Mouse (Mus musculus) G1E (cell line): ENCODE measurements around the gene Lmo7. TPM values are rescaled to one million over a fixed set of nuclear protein-coding genes. Genes with fewer than 3 reads are reported as not detected.

Experiments
- ATAC-seq: 2 replicates; pipeline ENCODE4 v1.8.0; 2016; ENCODE audit warnings: mild to moderate bottlenecking; ENCODE audit not compliant: insufficient number of reproducible peaks, poor library complexity, low FRiP score, severe bottlenecking; ENCODE audit errors: extremely low read depth
- DNase-seq: peaks from one replicate; pipeline ENCODE4 v3.0.0; 2012; ENCODE audit warnings: low spot score
- H3K27me3 ChIP-seq: 2 replicates; pipeline ENCODE4 v1.6.1; 2012; ENCODE audit warnings: mild to moderate bottlenecking, low read length, inconsistent platforms; ENCODE audit not compliant: insufficient read depth
- H3K36me3 ChIP-seq: replicated peaks from 2 replicates; pipeline ENCODE3; 2012; ENCODE audit warnings: mild to moderate bottlenecking, inconsistent platforms
- H3K4me1 ChIP-seq: 2 replicates; pipeline ENCODE4 v1.6.1; 2012; ENCODE audit warnings: low read depth, low read length, inconsistent platforms, mixed read lengths; ENCODE audit not compliant: insufficient read depth
- H3K4me3 ChIP-seq: 2 replicates; pipeline ENCODE4 v1.5.1; 2012; ENCODE audit warnings: low read depth, mild to moderate bottlenecking, inconsistent platforms, low read length, moderate library complexity, mixed read lengths
- H3K9me3 ChIP-seq: replicated peaks from 2 replicates; pipeline ENCODE4 v1.6.1; 2012; ENCODE audit warnings: inconsistent platforms
- CTCF ChIP-seq: IDR thresholded peaks from 2 replicates; pipeline ENCODE4 v1.5.1; 2012; ENCODE audit warnings: low read depth, low read length, inconsistent platforms, mixed read lengths
- GATA1 ChIP-seq: IDR thresholded peaks from 2 replicates; pipeline ENCODE4 v1.6.1; 2012; ENCODE audit warnings: borderline replicate concordance, low read length, inconsistent platforms, mixed read lengths
- GATA2 ChIP-seq: IDR thresholded peaks from 2 replicates; pipeline ENCODE4 v1.6.1; 2012; ENCODE audit warnings: low read depth, low read length, inconsistent platforms, borderline replicate concordance
- POLR2AphosphoS5 ChIP-seq: IDR thresholded peaks from 2 replicates; pipeline ENCODE4 v1.6.1; 2012; ENCODE audit warnings: low read depth, low read length, inconsistent platforms; ENCODE audit not compliant: insufficient replicate concordance
- TAL1 ChIP-seq: conservative IDR thresholded peaks from 2 replicates; pipeline ENCODE4 v1.6.1; 2012; ENCODE audit warnings: low read depth, low read length, inconsistent platforms, mixed read lengths
- polyA plus RNA-seq: library from polyadenylated mRNA; stranded (reverse); fragments of >175 nt; gene quantifications from 2 replicates; pipeline ENCODE4 v1.2.3, GENCODE M21; 2012
- total RNA-seq, 2 experiments: library from RNA; stranded (forward) in 1 of 2; stranded (reverse) in 1 of 2; fragments of 200-1000 nt in 1 of 2; fragments of >200 nt in 1 of 2; fragmentation: Nextera tagmentation in 1 of 2; gene quantifications; 2 replicates each; pipeline ENCODE4 v1.2.3; 2014 to 2017

The Lmo7 gene
- total and polyA plus RNA-seq, 3 experiments = 0.71 TPM; not detected in 2

- H3K4me1 ChIP-seq = no peaks in the 10 kb centered on the region
- peaks cover 36% of the 10 kb centered on the region for H3K9me3 ChIP-seq
- no peaks in the 10 kb centered on the region for H3K27me3 ChIP-seq
- no peak overlapping the region for H3K4me3 ChIP-seq
- ATAC-seq (no peak), DNase-seq (no peak)
- TF ChIP-seq CTCF (no peak), GATA2 (no peak), POLR2AphosphoS5 (no peak), GATA1 (no peak), TAL1 (no peak)
- no peaks in the 10 kb centered on the region for H3K36me3 ChIP-seq
These were observed 54.7 kb downstream of the Lmo7 start for GRCm38 (mm10) chr14:101784315-101784945.

DNA sequence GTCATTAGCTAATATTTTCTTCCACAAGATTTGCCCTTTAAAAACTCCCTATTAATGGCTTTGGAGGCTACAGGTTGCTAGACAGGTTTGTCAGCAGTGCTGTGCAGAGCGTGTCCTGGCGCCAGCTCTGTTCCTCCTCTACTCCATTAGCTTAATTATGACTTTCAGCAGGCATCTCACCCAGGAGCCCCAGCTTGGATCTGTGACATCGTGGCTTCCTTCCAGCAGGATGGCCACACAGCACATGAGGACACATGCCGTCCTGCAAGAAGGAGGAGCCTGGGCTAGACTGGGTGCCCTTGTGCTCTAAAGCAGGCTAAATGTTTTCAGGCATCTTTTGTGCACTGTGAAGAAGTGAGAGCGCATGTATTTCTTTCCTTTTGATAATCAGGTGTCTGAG is 58.1 kb downstream of the Lmo7 start:
- Histone ChIP-seq H3K4me3 (no peak overlapping the region), H3K36me3 (no peaks in the 10 kb centered on the region), H3K27me3 (no peaks in the 10 kb centered on the region), H3K9me3 (peaks cover 35% of the 10 kb centered on the region), H3K4me1 (no peaks in the 10 kb centered on the region)
- DNase-seq (no peak), ATAC-seq (no peak)
- no peak for TF ChIP-seq GATA1
- TF ChIP-seq GATA2 = no peak
- TF ChIP-seq POLR2AphosphoS5 = no peak
- TF ChIP-seq CTCF = no peak
- TF ChIP-seq TAL1 = no peak

GRCm38 (mm10) chr14:101788475-101788874 is 58.7 kb downstream of the Lmo7 start:
- TF ChIP-seq POLR2AphosphoS5 (no peak), TAL1 (no peak)
- no peak for DNase-seq

DNA sequence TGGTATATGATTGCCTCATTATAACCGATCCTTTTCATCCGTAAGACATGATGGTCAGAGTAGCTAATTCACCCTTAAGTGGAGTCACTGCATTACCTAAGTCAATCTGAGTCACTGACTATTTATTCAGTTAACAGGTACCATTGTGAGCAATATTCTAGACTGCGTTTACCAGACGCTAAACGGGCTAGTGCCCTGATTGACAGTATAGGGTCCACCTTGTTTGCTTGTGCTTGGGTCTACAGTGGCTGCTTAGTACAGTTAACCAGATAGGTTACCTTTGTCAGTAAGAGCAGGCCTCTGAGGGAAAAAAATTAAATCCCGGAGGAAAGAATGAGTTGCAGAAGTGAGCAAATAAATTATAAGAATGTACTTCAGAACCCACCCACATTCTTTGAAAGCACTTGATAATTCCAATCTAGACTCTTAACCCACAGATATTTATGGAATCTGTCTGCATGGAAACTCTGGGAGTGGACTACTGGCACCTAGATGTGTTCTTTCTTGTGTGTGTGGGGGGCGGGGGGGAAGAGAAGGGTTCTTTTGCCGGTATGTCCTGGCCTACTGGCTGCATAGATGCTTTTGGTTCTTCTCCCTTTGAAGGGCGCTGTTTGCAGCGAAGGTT is 64.9 kb downstream of the Lmo7 start:
- no peaks in the 10 kb centered on the region for H3K4me1 ChIP-seq
- no peaks in the 10 kb centered on the region for H3K36me3 ChIP-seq
- H3K9me3 ChIP-seq = peaks cover 39% of the 10 kb centered on the region
- ATAC-seq (no peak), DNase-seq (no peak)
- no peaks in the 10 kb centered on the region for H3K27me3 ChIP-seq
- no peak overlapping the region for H3K4me3 ChIP-seq
- TF ChIP-seq CTCF (no peak), POLR2AphosphoS5 (no peak), GATA2 (no peak), GATA1 (no peak), TAL1 (no peak)

More at GRCm38 (mm10) chr14:101788475-101788874, 58.7 kb downstream of the Lmo7 start:
- H3K4me1 ChIP-seq = no peaks in the 10 kb centered on the region
- H3K27me3 ChIP-seq = no peaks in the 10 kb centered on the region
- no peak overlapping the region for H3K4me3 ChIP-seq
- no peaks in the 10 kb centered on the region for H3K36me3 ChIP-seq
- no peak for ATAC-seq
- peaks cover 38% of the 10 kb centered on the region for H3K9me3 ChIP-seq

- Histone ChIP-seq H3K4me1 (no peaks in the 10 kb centered on the region), H3K27me3 (no peaks in the 10 kb centered on the region), H3K4me3 (no peak overlapping the region), H3K9me3 (peaks cover 30% of the 10 kb centered on the region), H3K36me3 (no peaks in the 10 kb centered on the region)
- no peak for TF ChIP-seq TAL1
- TF ChIP-seq GATA1 = no peak
- no peak for TF ChIP-seq CTCF
- TF ChIP-seq GATA2 = no peak
- TF ChIP-seq POLR2AphosphoS5 = no peak
- no peak for DNase-seq
- no peak for ATAC-seq
These were observed 68.3 kb downstream of the Lmo7 start for GRCm38 (mm10) chr14:101797930-101798500.

- TF ChIP-seq GATA2 (no peak), POLR2AphosphoS5 (no peak), TAL1 (no peak), CTCF (no peak)
- DNase-seq (no peak), ATAC-seq (no peak)
- Histone ChIP-seq H3K9me3 (peaks cover 27% of the 10 kb centered on the region), H3K4me3 (no peak overlapping the region), H3K4me1 (no peaks in the 10 kb centered on the region), H3K27me3 (no peaks in the 10 kb centered on the region), H3K36me3 (no peaks in the 10 kb centered on the region)
These were observed 69.0 kb downstream of the Lmo7 start for GRCm38 (mm10) chr14:101798766-101799165.
